Comparison of ENCODE assay signal across 10 mouse cellular contexts in genomic region chr13:112063409-112064111, GRCm38 (mm10).
DNase-seq lines count a peak whose midpoint lies in the region.
"Had no signal": no experiment of that assay in that cellular context is flagged by ENCODE, and none has a peak within 500 bp of the region (broad histone marks: within the 10 kb centered on the region; RNA-seq: fewer than 3 reads in every experiment).

No protein-coding gene starts in this region.

- DNase-seq in adrenal gland, postnatal 10 days: peak; percentile 65
- DNase-seq in adrenal gland, postnatal 4 days (ENCODE audit: low spot score in 2 of 2): no peak
- DNase-seq in NIH3T3 (ENCODE audit: low read depth): peak; percentile 46
- peak; percentile 40 for DNase-seq in forelimb bud, embryonic 11.5 days (ENCODE audit: low read depth, low spot score)
- peak; percentile 66 for DNase-seq in splenic B cell, adult 2 months (ENCODE audit: low read depth, low spot score)
- no peak for DNase-seq in frontal cortex, postnatal 10 days (ENCODE audit: low spot score in 2 of 2)
- no peak for DNase-seq in urinary bladder, postnatal 4 days (ENCODE audit: low spot score in 2 of 2)
- no peak for DNase-seq in lung, adult 18-20 months
- DNase-seq: kidney, adult 18-20 months had no signal

- H3K27me3 ChIP-seq in splenic B cell, adult 2 months (ENCODE audit: control insufficient read depth, insufficient read depth, low read length, poor library complexity, severe bottlenecking): no peaks in the 10 kb centered on the region
- H3K27me3 ChIP-seq: neural tube, embryonic 15.5 days had no signal

- H3K36me3 ChIP-seq in splenic B cell, adult 2 months (ENCODE audit: control insufficient read depth, insufficient read depth, low read length, poor library complexity, severe bottlenecking): no peaks in the 10 kb centered on the region
- H3K36me3 ChIP-seq: neural tube, embryonic 15.5 days had no signal

Comparison
In these comparisons a context has a peak if more than half of its experiments do, and no peak if none do; other contexts are left out.
1. DNase-seq: peak in adrenal gland, postnatal 10 days (single experiment), NIH3T3 (single experiment), forelimb bud, embryonic 11.5 days (single experiment) and splenic B cell, adult 2 months (single experiment); none in adrenal gland, postnatal 4 days (0 of 2), frontal cortex, postnatal 10 days (0 of 2), urinary bladder, postnatal 4 days (0 of 2) and lung, adult 18-20 months (0 of 2).